Mouse (Mus musculus) embryo, embryonic 11.5 days (tissue): ENCODE data around the gene Chrne.

ENCODE experiments used
- DNase-seq: peaks from one replicate; pipeline ENCODE4 v3.0.0-alpha.2; 2012; ENCODE audit warnings: low read depth, low spot score

Gene Chrne

DNA sequence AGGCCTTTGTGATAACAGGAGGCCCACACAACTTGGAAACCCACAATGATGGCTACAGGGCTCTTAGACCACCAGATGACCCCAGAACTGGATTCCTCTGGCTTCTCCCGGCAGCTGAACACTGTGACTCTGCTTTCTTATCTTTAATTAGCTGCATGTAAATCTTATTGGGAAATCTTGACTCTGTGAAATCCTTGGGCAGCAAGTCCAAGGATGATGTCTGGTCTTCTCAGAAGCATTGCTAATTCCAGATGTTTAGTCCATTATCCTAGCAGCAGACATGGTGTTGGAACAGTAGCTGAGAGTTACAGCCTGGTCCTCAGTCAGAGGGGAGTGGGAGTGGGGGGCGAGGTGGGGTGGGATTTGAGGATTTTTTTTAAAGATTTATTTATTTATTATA is 9.4 kb upstream of the Chrne start:
- no peak for DNase-seq

- DNase-seq = no peak
Observed at GRCm38 (mm10) chr11:70626877-70627276, 7.9 kb upstream of the Chrne start.

DNA sequence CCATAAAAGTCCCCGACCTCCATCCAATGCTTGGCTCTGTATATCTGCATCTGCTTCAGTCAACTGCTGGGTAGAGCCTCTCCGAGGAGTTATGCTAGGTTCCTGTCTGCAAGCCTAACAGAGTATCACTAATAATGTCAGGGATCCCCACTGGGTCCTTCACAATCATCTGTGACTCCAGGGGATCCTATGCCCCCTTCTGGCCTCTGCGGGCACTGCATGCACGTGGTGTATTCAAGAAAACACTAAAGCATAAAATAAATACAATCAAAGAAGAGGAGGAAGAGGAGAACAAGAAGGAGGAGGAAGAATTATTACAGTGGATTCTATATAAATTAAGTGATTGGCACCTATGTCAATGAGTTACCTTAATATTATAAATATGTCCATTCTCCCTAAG is 6.5 kb upstream of the Chrne start:
- peak; percentile 30 for DNase-seq

- DNase-seq = no peak
Observed at GRCm38 (mm10) chr11:70623053-70623742, 4.2 kb upstream of the Chrne start.

GRCm38 (mm10) chr11:70621972-70622814 is 3.2 kb upstream of the Chrne start:
- DNase-seq = no peak

DNA sequence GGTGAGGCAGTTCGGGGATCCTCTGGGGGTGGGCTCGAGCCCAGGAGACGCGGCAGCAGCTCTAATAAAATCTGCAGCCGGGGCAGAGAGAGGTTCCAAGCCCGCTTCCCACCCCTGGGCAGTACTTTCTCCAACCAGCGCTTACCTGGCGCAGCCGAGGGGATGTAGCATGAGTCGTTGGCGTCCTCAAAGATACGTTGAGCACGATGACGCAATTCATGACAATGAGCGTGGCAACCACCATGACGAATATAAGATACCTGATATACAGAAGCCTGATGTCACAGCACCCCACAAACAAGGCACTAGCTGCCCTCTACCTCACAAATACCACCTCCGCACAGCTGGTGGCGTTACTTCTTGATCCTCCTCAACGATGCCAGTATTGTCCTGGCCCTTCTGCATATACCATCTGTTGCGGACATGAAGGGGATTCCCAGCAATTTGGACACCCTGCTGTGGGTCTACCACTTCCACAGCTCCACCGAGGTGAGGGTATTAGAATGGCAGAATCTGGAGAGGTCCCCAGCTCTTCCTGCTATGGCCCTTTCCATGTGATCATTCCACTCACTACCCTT is 3.4 kb downstream of the Chrne start, which contains the start of gene 4930544D05Rik:
4930544D05Rik (plus strand) TSS at position 333 of the 578 bp plus-strand sequence.
- DNase-seq = no peak

GRCm38 (mm10) chr11:70615074-70615473 is 3.9 kb downstream of the Chrne start:
- peak; percentile 30 for DNase-seq

DNA sequence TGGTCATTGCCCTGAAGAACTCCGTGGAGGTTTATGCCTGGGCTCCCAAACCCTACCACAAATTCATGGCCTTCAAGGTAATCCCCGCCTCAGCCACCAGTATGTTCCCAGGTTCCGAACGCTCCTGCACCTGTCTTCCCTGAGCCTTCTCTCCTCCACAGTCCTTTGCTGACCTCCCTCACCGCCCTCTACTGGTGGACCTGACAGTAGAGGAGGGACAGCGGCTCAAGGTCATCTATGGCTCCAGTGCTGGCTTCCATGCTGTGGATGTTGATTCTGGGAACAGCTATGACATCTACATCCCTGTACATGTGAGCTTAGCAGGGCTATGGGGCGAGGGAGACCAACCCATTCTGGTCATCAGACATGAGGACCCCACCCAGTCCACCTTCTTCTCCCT is 6.5 kb downstream of the Chrne start:
- no peak for DNase-seq

DNA sequence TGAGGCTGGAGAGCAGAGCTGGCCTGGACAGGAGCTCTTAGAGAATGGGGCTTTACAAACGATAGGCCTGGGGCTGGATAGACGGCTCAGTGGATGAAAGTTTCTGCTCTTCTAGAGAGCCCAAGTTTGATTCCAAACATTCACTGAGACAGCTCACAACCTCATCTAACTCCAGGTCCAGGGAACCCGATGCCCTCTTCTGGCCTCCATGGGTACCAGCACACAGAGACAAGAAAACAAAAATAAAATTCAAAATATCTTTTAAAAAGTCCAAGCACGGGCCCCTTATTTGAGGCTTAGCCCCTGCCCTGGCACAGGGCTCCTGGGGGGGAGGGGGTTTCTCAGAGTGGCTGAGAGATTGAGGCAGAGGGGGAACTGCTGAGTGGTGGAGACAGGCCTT is 8.3 kb downstream of the Chrne start:
- no peak for DNase-seq

DNA sequence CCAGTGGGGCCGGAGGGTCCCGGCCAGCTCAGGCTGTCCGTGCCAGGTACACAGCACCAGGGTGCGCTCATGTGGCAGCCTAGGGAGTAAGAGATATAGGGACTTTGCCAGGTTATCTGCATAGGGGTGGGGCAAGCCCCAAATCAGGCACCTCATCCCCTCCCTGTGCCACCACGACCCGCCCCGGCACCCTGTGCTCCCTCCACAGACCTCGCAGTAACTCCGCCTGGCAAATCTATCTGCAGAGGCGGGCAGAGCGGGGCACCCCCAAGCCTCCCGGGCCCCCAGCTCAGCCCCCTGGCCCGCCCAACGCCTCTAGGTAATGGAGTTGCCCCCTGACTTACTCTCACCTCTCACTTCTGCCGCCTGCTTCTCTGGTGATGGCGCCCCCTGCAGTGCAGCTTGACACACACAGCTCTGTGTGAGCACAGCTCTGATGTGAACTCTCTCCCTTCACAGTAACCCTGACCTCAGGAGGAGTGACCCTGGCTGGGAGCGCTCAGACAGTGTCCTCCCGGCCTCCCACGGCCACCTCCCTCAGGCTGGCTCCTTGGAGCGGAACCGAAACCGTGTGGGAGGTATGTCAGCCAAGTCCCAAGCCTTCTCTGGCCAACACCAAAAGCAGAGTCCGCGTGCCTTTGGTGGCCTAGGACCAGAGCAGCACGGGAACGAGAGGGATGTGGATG is 10.5 kb downstream of the Chrne start:
- no peak for DNase-seq

GRCm38 (mm10) chr11:70607611-70608010 is 11.4 kb downstream of the Chrne start:
- DNase-seq = no peak

GRCm38 (mm10) chr11:70606717-70607116 is 12.3 kb downstream of the Chrne start:
- DNase-seq = no peak

GRCm38 (mm10) chr11:70605024-70605566 is 13.9 kb downstream of the Chrne start:
- DNase-seq = peak; percentile 61

GRCm38 (mm10) chr11:70598451-70598953 is 20.5 kb downstream of the Chrne start:
- DNase-seq = no peak

DNA sequence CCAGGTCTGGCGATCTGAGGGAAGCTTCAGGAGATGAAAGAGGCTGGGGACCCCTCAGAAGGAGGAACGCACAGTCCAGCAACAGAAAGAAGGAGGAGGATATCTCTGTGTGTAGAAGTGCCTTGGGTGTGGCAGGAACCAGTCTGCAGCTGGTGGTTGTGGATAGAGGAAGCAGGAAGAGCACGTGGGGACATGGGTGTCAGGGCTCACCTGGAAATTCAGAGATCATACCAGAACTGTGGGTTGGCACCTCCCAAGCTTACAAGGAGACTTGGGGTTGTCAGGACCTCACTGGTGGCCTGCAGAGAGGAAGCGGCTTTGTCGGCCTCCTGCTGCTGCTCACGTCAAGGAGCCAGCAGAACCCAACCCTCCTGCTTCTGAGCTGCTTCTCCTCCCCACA is 21.7 kb downstream of the Chrne start:
- DNase-seq = no peak

- no peak for DNase-seq
Observed at GRCm38 (mm10) chr11:70596094-70596493, 22.9 kb downstream of the Chrne start.

GRCm38 (mm10) chr11:70595638-70596037 is 23.4 kb downstream of the Chrne start:
- no peak for DNase-seq

- no peak for DNase-seq
Observed at GRCm38 (mm10) chr11:70594253-70594989, 24.6 kb downstream of the Chrne start.

- DNase-seq = no peak
Observed at GRCm38 (mm10) chr11:70591733-70592132, 27.3 kb downstream of the Chrne start.

DNA sequence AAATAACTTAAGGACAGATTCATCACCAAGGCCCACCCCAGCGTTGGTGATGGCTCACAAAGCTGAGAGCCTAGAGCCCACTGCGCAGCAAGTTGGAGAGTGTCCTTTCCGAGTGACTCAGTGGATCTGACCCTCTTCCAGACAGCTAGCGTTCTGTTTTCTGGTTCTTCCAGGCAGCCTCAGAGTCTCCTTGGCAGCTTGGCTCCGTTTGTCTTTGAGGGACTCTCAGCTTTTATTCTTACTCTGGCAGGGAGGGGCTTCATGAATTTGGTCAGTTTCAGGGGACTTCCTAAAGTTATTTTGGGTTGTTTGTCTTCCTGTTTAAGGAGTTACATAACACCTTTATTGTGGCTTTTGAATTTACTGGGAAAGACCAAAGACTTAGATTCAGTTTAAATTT is 32.1 kb downstream of the Chrne start:
- DNase-seq = no peak

- no peak for DNase-seq
Observed at GRCm38 (mm10) chr11:70586261-70586660, 32.8 kb downstream of the Chrne start.
